Mouse (Mus musculus): ENCODE data around the gene Cdc25b.

DNA sequence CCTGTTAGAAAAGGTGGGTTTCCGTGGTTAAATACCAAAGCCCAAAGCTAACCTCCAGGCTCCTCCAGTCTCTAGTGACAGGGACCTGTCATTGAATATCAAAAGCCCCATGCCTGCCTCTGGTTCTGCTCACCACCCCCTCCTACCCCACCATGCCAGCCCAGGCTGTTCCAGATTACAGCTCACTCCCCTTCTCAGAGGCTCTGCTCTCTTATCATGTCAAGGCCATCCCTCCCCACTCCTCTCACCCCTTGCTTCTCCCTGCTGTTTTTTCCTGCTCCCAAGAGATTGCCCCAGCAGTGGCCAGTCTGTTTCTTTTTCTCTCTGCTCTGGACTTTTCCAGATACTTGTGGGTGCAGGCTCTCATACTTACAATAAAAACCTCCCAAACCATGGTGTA lies 36.8 kb downstream of the Cdc25b start:
- TF ChIP-seq CTCF (IDR thresholded peaks at IDR 0.05; ENCODE audit: control insufficient read depth, insufficient read depth, insufficient read length) (no peak), MAX (IDR thresholded peaks at IDR 0.05) (no peak), FOSL1 (IDR thresholded peaks at IDR 0.05; ENCODE audit: insufficient read depth, low read length, poor library complexity, severe bottlenecking) (no peak), MYOG (IDR thresholded peaks at IDR 0.05; ENCODE audit: control insufficient read depth, extremely low read depth, insufficient read length) (no peak), MYOD1 (IDR thresholded peaks at IDR 0.05; ENCODE audit: control insufficient read depth, insufficient read length, low read depth) (no peak), CEBPB (IDR thresholded peaks at IDR 0.05; ENCODE audit: low read depth) (no peak)

Measured in C2C12 (cell line).